Mouse (Mus musculus) gastrocnemius, adult 8-10 months (tissue): Measurements from ENCODE around the gene Wipf2. TPM values are rescaled to one million over a fixed set of nuclear protein-coding genes. Genes with fewer than 3 reads are reported as not detected.
"Not testable (repeated sequence)": the region's sequence is repeated elsewhere in the genome, so short reads cannot be mapped to it uniquely, and the experiment has no call there.

Experiments
- DNase-seq, 2 experiments: peaks; one replicate each; pipeline ENCODE4 v3.0.0; 2022; ENCODE audit warnings: low spot score in 2 of 2
- total RNA-seq, 4 experiments: library from RNA; stranded (reverse); gene quantifications; 2 replicates each; pipeline ENCODE4 v1.2.4; 2022

Gene Wipf2
- total RNA-seq, 4 experiments from 2014 or later: 5.0 to 9.1 (median 7.7) TPM

GRCm38 (mm10) chr11:98930773-98931512 lies 67.5 kb downstream of the Wipf2 start:
- peak in 1 of 2 experiments; percentile 42 for DNase-seq

GRCm38 (mm10) chr11:98931513-98932292 lies 68.3 kb downstream of the Wipf2 start:
- peak in 1 of 2 experiments; percentile 50 for DNase-seq

GRCm38 (mm10) chr11:98932293-98933091 lies 69.1 kb downstream of the Wipf2 start:
- DNase-seq: no peak

GRCm38 (mm10) chr11:98933151-98933550 lies 69.7 kb downstream of the Wipf2 start:
- DNase-seq: peak; percentile 69 to 78

- not testable (repeated sequence) for DNase-seq
Measured at GRCm38 (mm10) chr11:98933847-98934246, 70.4 kb downstream of the Wipf2 start.

- no peak for DNase-seq
Measured at GRCm38 (mm10) chr11:98934367-98934766, 70.9 kb downstream of the Wipf2 start.

GRCm38 (mm10) chr11:98935123-98935522 lies 71.7 kb downstream of the Wipf2 start:
- DNase-seq: no peak

- DNase-seq: peak in 1 of 2 experiments; percentile 62
Measured at GRCm38 (mm10) chr11:98936170-98936569, 72.7 kb downstream of the Wipf2 start.

GRCm38 (mm10) chr11:98936606-98937409 lies 73.4 kb downstream of the Wipf2 start:
- DNase-seq: no peak

GRCm38 (mm10) chr11:98937410-98937913 lies 74.0 kb downstream of the Wipf2 start:
- peak; percentile 85 to 90 for DNase-seq

- no peak for DNase-seq
Measured at GRCm38 (mm10) chr11:98937914-98938694, 74.7 kb downstream of the Wipf2 start.

- DNase-seq: no peak
Measured at GRCm38 (mm10) chr11:98938701-98939083, 75.3 kb downstream of the Wipf2 start.

GRCm38 (mm10) chr11:98939084-98939952 lies 75.9 kb downstream of the Wipf2 start:
- DNase-seq: no peak

- DNase-seq: no peak
Measured at GRCm38 (mm10) chr11:98939953-98940641, 76.7 kb downstream of the Wipf2 start.

GRCm38 (mm10) chr11:98940776-98941175 lies 77.3 kb downstream of the Wipf2 start:
- no peak for DNase-seq

- DNase-seq: peak in 1 of 2 experiments; percentile 72
Measured at GRCm38 (mm10) chr11:98941341-98941825, 77.9 kb downstream of the Wipf2 start.

- DNase-seq: peak; percentile 68 to 69
Measured at GRCm38 (mm10) chr11:98941826-98942550, 78.5 kb downstream of the Wipf2 start.
